7 mouse cellular contexts compared by ENCODE assay signal in the genomic region with DNA sequence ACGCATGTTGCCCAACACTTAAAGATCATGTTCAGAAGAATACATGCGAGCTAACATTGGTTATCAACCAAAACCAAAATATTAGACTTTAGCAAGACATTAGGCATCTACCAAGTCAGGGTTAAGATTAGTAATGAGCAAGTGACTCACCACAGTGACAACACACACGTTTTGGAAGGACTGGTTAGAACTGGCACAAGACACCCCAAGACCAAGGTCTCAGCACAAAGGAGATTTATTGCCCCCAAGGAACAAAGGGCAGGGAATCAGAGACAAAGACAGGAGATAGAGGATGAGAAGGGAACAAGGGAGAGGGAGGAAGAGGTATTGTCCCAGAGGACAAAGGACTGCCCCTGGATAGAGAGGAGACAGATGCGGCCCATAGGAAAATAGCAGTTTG.
"Had no signal": no experiment of that assay in that cellular context is flagged by ENCODE, and none has a peak within 500 bp of the region (broad histone marks: within the 10 kb centered on the region; RNA-seq: fewer than 3 reads in every experiment).

No protein-coding gene starts in this region.

- DNase-seq: kidney, adult 9 months; layer of hippocampus, adult 9-11 months; layer of hippocampus, postnatal 36 days; lung, postnatal 10 days; lung, postnatal 4 days; midbrain, embryonic 14.5 days; thymus, postnatal 4 days had no signal
